Mouse (Mus musculus) inflammation-experienced regulatory T-cells, adult 6 months (primary cell): ENCODE data around the gene Tram2. TPM values are rescaled to one million over a fixed set of nuclear protein-coding genes. Genes with fewer than 3 reads are reported as not detected.

Experiments
- ATAC-seq: one replicate; pipeline ENCODE4 v1.8.0; 2017
- polyA plus RNA-seq, 3 experiments: library from polyadenylated mRNA; unstranded; fragments of 100-300 nt; shearing (Covaris generic); gene quantifications; one replicate each; pipeline ENCODE4 v1.2.1; 2017

Gene Tram2
- polyA plus RNA-seq, 3 experiments from 2014 or later, result 6.7 to 8.0 (median 7.0) TPM

- no peak for ATAC-seq
Observed at GRCm38 (mm10) chr1:21067536-21068221, 11.3 kb downstream of the Tram2 start.

GRCm38 (mm10) chr1:21064153-21064552 lies 14.9 kb downstream of the Tram2 start:
- ATAC-seq, result peak; percentile 91

GRCm38 (mm10) chr1:21059385-21060109 lies 19.5 kb downstream of the Tram2 start:
- no peak for ATAC-seq

GRCm38 (mm10) chr1:21053009-21053408 lies 26.0 kb downstream of the Tram2 start:
- no peak for ATAC-seq

GRCm38 (mm10) chr1:21052608-21053007 lies 26.4 kb downstream of the Tram2 start:
- ATAC-seq, result no peak

- peak; percentile 77 for ATAC-seq
Observed at GRCm38 (mm10) chr1:21052132-21052545, 26.9 kb downstream of the Tram2 start.

GRCm38 (mm10) chr1:21049005-21049404 lies 30.0 kb downstream of the Tram2 start:
- ATAC-seq, result no peak

GRCm38 (mm10) chr1:21048402-21048801 lies 30.6 kb downstream of the Tram2 start:
- ATAC-seq, result no peak

- ATAC-seq, result no peak
Observed at GRCm38 (mm10) chr1:21042461-21042860, 36.6 kb downstream of the Tram2 start.

- ATAC-seq, result no peak
Observed at GRCm38 (mm10) chr1:21040610-21041326, 38.3 kb downstream of the Tram2 start.

- ATAC-seq, result no peak
Observed at GRCm38 (mm10) chr1:21040173-21040572, 38.9 kb downstream of the Tram2 start.

GRCm38 (mm10) chr1:21039564-21039963 lies 39.5 kb downstream of the Tram2 start:
- ATAC-seq, result no peak

- ATAC-seq, result no peak
Observed at GRCm38 (mm10) chr1:21037881-21038601, 41.0 kb downstream of the Tram2 start.

GRCm38 (mm10) chr1:21035878-21036277 lies 43.2 kb downstream of the Tram2 start:
- no peak for ATAC-seq

GRCm38 (mm10) chr1:21033792-21034119 lies 45.3 kb downstream of the Tram2 start:
- ATAC-seq, result no peak

- no peak for ATAC-seq
Observed at GRCm38 (mm10) chr1:21033065-21033791, 45.8 kb downstream of the Tram2 start.

GRCm38 (mm10) chr1:21031650-21032049 lies 47.4 kb downstream of the Tram2 start:
- ATAC-seq, result no peak

- no peak for ATAC-seq
Observed at GRCm38 (mm10) chr1:21029000-21029399, 50.0 kb downstream of the Tram2 start.

GRCm38 (mm10) chr1:21026534-21026933 lies 52.5 kb downstream of the Tram2 start:
- no peak for ATAC-seq

- ATAC-seq, result no peak
Observed at GRCm38 (mm10) chr1:21025203-21025602, 53.8 kb downstream of the Tram2 start.

GRCm38 (mm10) chr1:21023101-21023500 lies 55.9 kb downstream of the Tram2 start:
- no peak for ATAC-seq

GRCm38 (mm10) chr1:21014463-21014862 lies 64.6 kb downstream of the Tram2 start:
- no peak for ATAC-seq
